Mouse (Mus musculus): ENCODE measurements around the gene Gkap1. TPM values are rescaled to one million over a fixed set of nuclear protein-coding genes. Genes with fewer than 3 reads are reported as not detected.

Gkap1 gene
- polyA plus RNA-seq, 1 experiment from 2014 or later = 14.7 TPM

- Histone ChIP-seq H3K9ac (ENCODE audit: low read depth, low read length) (no peak overlapping the region), H3K4me3 (ENCODE audit: low read depth, low read length) (no peak overlapping the region), H3K4me2 (replicated peaks; ENCODE audit: low read depth) (no peak overlapping the region), H3K27ac (ENCODE audit: low read depth, low read length) (no peak overlapping the region), H3K27me3 (replicated peaks; ENCODE audit: control insufficient read depth, insufficient read depth, low read length) (no peaks in the 10 kb centered on the region), H3K9me3 (ENCODE audit: control insufficient read depth) (no peaks in the 10 kb centered on the region), H3K4me1 (replicated peaks; ENCODE audit: control insufficient read depth, insufficient read depth, low read length) (no peaks in the 10 kb centered on the region), H3K36me3 (ENCODE audit: control insufficient read depth, insufficient read depth) (no peaks in the 10 kb centered on the region)
- ATAC-seq = no peak
- WGBS = 78% methylated on average over 2 of the region's 2 CpGs
- TF ChIP-seq CTCF (IDR thresholded peaks at IDR 0.05; ENCODE audit: low read depth) = no peak
Measured at GRCm38 (mm10) chr13:58305230-58305629, 29.7 kb upstream of the Gkap1 start.

GRCm38 (mm10) chr13:58302421-58303145, 27.1 kb upstream of the Gkap1 start:
- no peak overlapping the region for H3K4me3 ChIP-seq (ENCODE audit: low read depth, low read length)
- H3K4me1 ChIP-seq (replicated peaks; ENCODE audit: control insufficient read depth, insufficient read depth, low read length) = no peaks in the 10 kb centered on the region
- TF ChIP-seq CTCF (IDR thresholded peaks at IDR 0.05; ENCODE audit: low read depth) = no peak
- H3K9ac ChIP-seq (ENCODE audit: low read depth, low read length) = no peak overlapping the region
- 78% methylated on average over 9 of the region's 9 CpGs for WGBS
- no peaks in the 10 kb centered on the region for H3K36me3 ChIP-seq (ENCODE audit: control insufficient read depth, insufficient read depth)
- H3K27ac ChIP-seq (ENCODE audit: low read depth, low read length) = no peak overlapping the region
- no peak overlapping the region for H3K4me2 ChIP-seq (replicated peaks; ENCODE audit: low read depth)
- no peaks in the 10 kb centered on the region for H3K9me3 ChIP-seq (ENCODE audit: control insufficient read depth)
- ATAC-seq = no peak
- no peaks in the 10 kb centered on the region for H3K27me3 ChIP-seq (replicated peaks; ENCODE audit: control insufficient read depth, insufficient read depth, low read length)

- TF ChIP-seq CTCF (IDR thresholded peaks at IDR 0.05; ENCODE audit: low read depth) = no peak
- no peaks in the 10 kb centered on the region for H3K27me3 ChIP-seq (replicated peaks; ENCODE audit: control insufficient read depth, insufficient read depth, low read length)
- no peak overlapping the region for H3K27ac ChIP-seq (ENCODE audit: low read depth, low read length)
- WGBS = 79% methylated on average over 6 of the region's 6 CpGs
- H3K9me3 ChIP-seq (ENCODE audit: control insufficient read depth) = no peaks in the 10 kb centered on the region
- H3K36me3 ChIP-seq (ENCODE audit: control insufficient read depth, insufficient read depth) = no peaks in the 10 kb centered on the region
- H3K4me2 ChIP-seq (replicated peaks; ENCODE audit: low read depth) = no peak overlapping the region
- no peak for ATAC-seq
- no peaks in the 10 kb centered on the region for H3K4me1 ChIP-seq (replicated peaks; ENCODE audit: control insufficient read depth, insufficient read depth, low read length)
- no peak overlapping the region for H3K4me3 ChIP-seq (ENCODE audit: low read depth, low read length)
- H3K9ac ChIP-seq (ENCODE audit: low read depth, low read length) = no peak overlapping the region
Measured at GRCm38 (mm10) chr13:58301961-58302360, 26.5 kb upstream of the Gkap1 start.

GRCm38 (mm10) chr13:58298756-58299155, 23.3 kb upstream of the Gkap1 start:
- no peaks in the 10 kb centered on the region for H3K4me1 ChIP-seq (replicated peaks; ENCODE audit: control insufficient read depth, insufficient read depth, low read length)
- H3K36me3 ChIP-seq (ENCODE audit: control insufficient read depth, insufficient read depth) = no peaks in the 10 kb centered on the region
- TF ChIP-seq CTCF (IDR thresholded peaks at IDR 0.05; ENCODE audit: low read depth) = no peak
- H3K27me3 ChIP-seq (replicated peaks; ENCODE audit: control insufficient read depth, insufficient read depth, low read length) = no peaks in the 10 kb centered on the region
- 92% methylated on average over 3 of the region's 3 CpGs for WGBS
- no peak overlapping the region for H3K9ac ChIP-seq (ENCODE audit: low read depth, low read length)
- H3K4me2 ChIP-seq (replicated peaks; ENCODE audit: low read depth) = no peak overlapping the region
- H3K9me3 ChIP-seq (ENCODE audit: control insufficient read depth) = no peaks in the 10 kb centered on the region
- ATAC-seq = no peak
- no peak overlapping the region for H3K27ac ChIP-seq (ENCODE audit: low read depth, low read length)
- no peak overlapping the region for H3K4me3 ChIP-seq (ENCODE audit: low read depth, low read length)

GRCm38 (mm10) chr13:58295582-58295981, 20.1 kb upstream of the Gkap1 start:
- no peak for TF ChIP-seq CTCF (IDR thresholded peaks at IDR 0.05; ENCODE audit: low read depth)

GRCm38 (mm10) chr13:58292811-58293210, 17.3 kb upstream of the Gkap1 start:
- H3K4me2 ChIP-seq (replicated peaks; ENCODE audit: low read depth) = no peak overlapping the region
- H3K27ac ChIP-seq (ENCODE audit: low read depth, low read length) = no peak overlapping the region
- no peaks in the 10 kb centered on the region for H3K9me3 ChIP-seq (ENCODE audit: control insufficient read depth)
- no peaks in the 10 kb centered on the region for H3K27me3 ChIP-seq (replicated peaks; ENCODE audit: control insufficient read depth, insufficient read depth, low read length)
- H3K4me1 ChIP-seq (replicated peaks; ENCODE audit: control insufficient read depth, insufficient read depth, low read length) = no peaks in the 10 kb centered on the region
- no peak for ATAC-seq
- no peak overlapping the region for H3K4me3 ChIP-seq (ENCODE audit: low read depth, low read length)
- no peaks in the 10 kb centered on the region for H3K36me3 ChIP-seq (ENCODE audit: control insufficient read depth, insufficient read depth)
- H3K9ac ChIP-seq (ENCODE audit: low read depth, low read length) = no peak overlapping the region
- 51% methylated on average over 5 of the region's 5 CpGs for WGBS
- TF ChIP-seq CTCF (IDR thresholded peaks at IDR 0.05; ENCODE audit: low read depth) = no peak

More at GRCm38 (mm10) chr13:58295582-58295981, 20.1 kb upstream of the Gkap1 start:
- Histone ChIP-seq H3K27ac (ENCODE audit: low read depth, low read length) (no peak overlapping the region), H3K9me3 (ENCODE audit: control insufficient read depth) (no peaks in the 10 kb centered on the region), H3K4me1 (replicated peaks; ENCODE audit: control insufficient read depth, insufficient read depth, low read length) (no peaks in the 10 kb centered on the region), H3K4me3 (ENCODE audit: low read depth, low read length) (no peak overlapping the region), H3K36me3 (ENCODE audit: control insufficient read depth, insufficient read depth) (no peaks in the 10 kb centered on the region), H3K27me3 (replicated peaks; ENCODE audit: control insufficient read depth, insufficient read depth, low read length) (no peaks in the 10 kb centered on the region), H3K9ac (ENCODE audit: low read depth, low read length) (no peak overlapping the region), H3K4me2 (replicated peaks; ENCODE audit: low read depth) (no peak overlapping the region)
- 32% methylated on average over 3 of the region's 3 CpGs for WGBS
- ATAC-seq = no peak
